Comparison of ENCODE assay signal across 13 mouse cellular contexts in the genomic region with DNA sequence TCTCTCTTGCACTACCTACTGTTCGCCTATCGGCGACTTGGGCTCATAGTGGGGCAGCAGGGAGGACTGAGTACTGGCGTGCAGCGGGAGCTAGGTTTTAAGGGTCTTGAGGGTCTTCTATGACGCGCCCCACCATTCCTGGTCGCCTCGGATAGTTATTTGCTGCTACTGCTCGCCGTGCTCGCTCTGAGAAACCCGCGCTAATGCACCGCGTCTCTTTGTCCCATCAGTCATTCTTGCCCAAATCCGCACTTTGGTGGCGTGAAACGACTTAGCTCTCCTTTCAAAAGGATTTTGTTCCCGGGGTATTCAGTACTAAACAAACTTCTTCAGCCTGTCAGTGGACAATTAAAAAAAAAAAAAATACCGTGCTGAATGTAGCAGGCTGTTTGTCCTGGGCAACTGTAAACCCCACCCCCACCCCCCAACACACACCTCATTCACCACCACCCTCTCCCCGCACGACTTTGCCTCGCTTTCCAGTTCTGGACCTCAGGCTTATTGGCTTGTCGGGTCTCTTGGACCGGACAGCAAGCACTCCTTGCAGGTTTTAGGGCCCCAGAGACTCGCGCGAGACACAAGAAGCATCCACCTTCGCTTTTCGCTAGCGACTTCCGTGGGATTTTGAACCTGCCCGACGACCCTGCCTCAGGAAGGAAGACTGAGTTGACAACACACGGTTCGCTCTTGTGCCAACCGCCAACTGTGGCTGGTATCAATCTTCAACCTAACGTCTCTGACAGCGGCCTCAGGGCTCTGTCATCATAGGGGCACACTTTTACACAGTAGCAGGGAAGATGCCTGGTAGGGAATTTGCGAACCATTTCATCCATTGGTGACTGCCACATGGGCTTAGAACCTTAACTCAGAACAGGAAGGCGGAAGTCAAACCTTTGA. TPM values are rescaled to one million over a fixed set of nuclear protein-coding genes. Genes with fewer than 3 reads are reported as not detected.
DNase-seq lines count a peak whose midpoint lies in the region; ATAC-seq lines count a peak whose summit lies in the region.
"Had no signal": no experiment of that assay in that cellular context is flagged by ENCODE, and none has a peak within 500 bp of the region (broad histone marks: within the 10 kb centered on the region; RNA-seq: fewer than 3 reads in every experiment).

No protein-coding gene starts in this region.

- H3K4me1 ChIP-seq in midbrain, embryonic 12.5 days: peaks cover 84% of the 10 kb centered on the region

- ATAC-seq in CD4-positive, CD25-positive, alpha-beta regulatory T cell, adult 4 months: no peak
- 0 out of 2 replicates have a peak, but pooled peaks have one; percentile 11 for ATAC-seq in midbrain, embryonic 12.5 days (ENCODE audit: low FRiP score, low read depth)
- no peak for ATAC-seq in megakaryocyte progenitor cell, adult 5-6 weeks (replicated peaks; ENCODE audit: poor library complexity)
- ATAC-seq: inflammation-experienced regulatory T-cells, adult 6 months; Patski had no signal

- 1% methylated on average over 42 of the region's 42 CpGs for WGBS in midbrain, embryonic 12.5 days

- DNase-seq in CD4-positive, CD25-positive, alpha-beta regulatory T cell, adult 2 months (ENCODE audit: low read depth, low spot score): peak; percentile 3
- peak; percentile 40 for DNase-seq in thymus, postnatal 14 days
- DNase-seq in thymus, postnatal 0 days (ENCODE audit: low spot score): no peak
- no peak for DNase-seq in B cell, adult 2 months
- no peak for DNase-seq in left cerebral cortex, adult 11 months (ENCODE audit: low spot score)
- DNase-seq: lung, postnatal 14 days had no signal

- H3K4me3 ChIP-seq in midbrain, embryonic 12.5 days: peak overlapping the region; percentile 57
- H3K4me3 ChIP-seq: limb, embryonic 12.5 days had no signal

- no peaks in the 10 kb centered on the region for H3K9me3 ChIP-seq in midbrain, embryonic 12.5 days
- H3K9me3 ChIP-seq: limb, embryonic 12.5 days had no signal

- H3K27ac ChIP-seq in midbrain, embryonic 12.5 days (replicated peaks): peak overlapping the region; percentile 76
- H3K27ac ChIP-seq: limb, embryonic 12.5 days had no signal

- H3K9ac ChIP-seq in midbrain, embryonic 12.5 days (replicated peaks): peak overlapping the region; percentile 43
- H3K9ac ChIP-seq: limb, embryonic 12.5 days had no signal

- peaks cover 89% of the 10 kb centered on the region for H3K27me3 ChIP-seq in midbrain, embryonic 12.5 days

- no peaks in the 10 kb centered on the region for H3K36me3 ChIP-seq in midbrain, embryonic 12.5 days
- H3K36me3 ChIP-seq: limb, embryonic 12.5 days had no signal

- H3K4me2 ChIP-seq in midbrain, embryonic 12.5 days (replicated peaks): peak overlapping the region; percentile 71
- H3K4me2 ChIP-seq: limb, embryonic 12.5 days had no signal

RNA-seq across cellular contexts. Expression of gene Foxb1, which starts 4.1 kb away (rescaled TPM):
- not detected for polyA plus RNA-seq in CD4-positive, CD25-positive, alpha-beta regulatory T cell, adult 4 months (2017; shearing (Covaris generic))
- polyA plus RNA-seq in thymus, postnatal 0 days (2015; fragmentation: Nextera tagmentation; extraction: Ambion mirVana): 0.51 and 0.70 TPM in 2 replicates
- polyA plus RNA-seq in midbrain, embryonic 12.5 days (2016; fragmentation: Nextera tagmentation; extraction: Ambion mirVana): 7.3 and 8.0 TPM in 2 replicates
- total RNA-seq in megakaryocyte progenitor cell, adult 5-6 weeks (2015): not detected in 2 replicates
- not detected in 2 replicates for total RNA-seq in megakaryocyte progenitor cell, adult 5-6 weeks (2017)
- total RNA-seq: gastrocnemius, adult 18-20 months had no signal
- polyA plus RNA-seq: inflammation-experienced regulatory T-cells, adult 6 months; limb, embryonic 12.5 days; Patski had no signal

Comparison
In these comparisons a context has a peak if more than half of its experiments do, and no peak if none do; other contexts are left out.
1. DNase-seq: peak in CD4-positive, CD25-positive, alpha-beta regulatory T cell, adult 2 months (single experiment) and thymus, postnatal 14 days (single experiment); none in thymus, postnatal 0 days (single experiment), B cell, adult 2 months (0 of 2) and left cerebral cortex, adult 11 months (single experiment).